Mouse (Mus musculus) neural tube, embryonic 12.5 days (tissue): ENCODE measurements around the gene Gpc6. TPM values are rescaled to one million over a fixed set of nuclear protein-coding genes. Genes with fewer than 3 reads are reported as not detected.

Experiments used
- ATAC-seq: fragments of 200-750 bp; cut with Nextera tagmentation; 2 replicates; pipeline ENCODE4 v1.8.0; 2017; ENCODE audit warnings: low read depth, mild to moderate bottlenecking, moderate TSS enrichment, moderate library complexity; ENCODE audit not compliant: low FRiP score
- H3K27ac ChIP-seq: fragments of 300-500 bp; sonication (generic); 2 replicates; pipeline ENCODE4 v1.5.1; 2016
- H3K27me3 ChIP-seq: fragments of 300-500 bp; sonication (generic); replicated peaks from 2 replicates; pipeline ENCODE4 v1.6.1; 2016; ENCODE audit warnings: mild to moderate bottlenecking
- H3K36me3 ChIP-seq: fragments of 300-500 bp; sonication (generic); 2 replicates; pipeline ENCODE4 v1.6.1; 2016; ENCODE audit warnings: mild to moderate bottlenecking
- H3K4me1 ChIP-seq: fragments of 300-500 bp; sonication (generic); 2 replicates; pipeline ENCODE4 v1.6.1; 2016
- H3K4me2 ChIP-seq: fragments of 300-500 bp; sonication (generic); replicated peaks from 2 replicates; pipeline ENCODE4 v1.6.1; 2016; ENCODE audit warnings: mild to moderate bottlenecking
- H3K4me3 ChIP-seq: fragments of 300-500 bp; sonication (generic); 2 replicates; pipeline ENCODE4 v1.5.1; 2016
- H3K9ac ChIP-seq: fragments of 300-500 bp; sonication (generic); 2 replicates; pipeline ENCODE4 v1.6.1; 2016; ENCODE audit warnings: mild to moderate bottlenecking
- H3K9me3 ChIP-seq: fragments of 300-500 bp; sonication (generic); 2 replicates; pipeline ENCODE4 v1.6.1; 2016; ENCODE audit warnings: mild to moderate bottlenecking
- WGBS: fragments of 180-500 bp; shearing (Covaris S2); methylation state at CpG from one replicate; pipeline ENCODE4 v1.1.7; 2016; 5-methylcytosine and 5-hydroxymethylcytosine counted together
- polyA plus RNA-seq: library from polyadenylated mRNA; unstranded; fragments of >200 nt; fragmentation: Nextera tagmentation; extraction: Ambion mirVana; gene quantifications from 2 replicates; pipeline ENCODE4 v1.2.1, GENCODE M21; 2016

The Gpc6 gene
- polyA plus RNA-seq, 1 experiment from 2014 or later: 30.5 TPM

DNA sequence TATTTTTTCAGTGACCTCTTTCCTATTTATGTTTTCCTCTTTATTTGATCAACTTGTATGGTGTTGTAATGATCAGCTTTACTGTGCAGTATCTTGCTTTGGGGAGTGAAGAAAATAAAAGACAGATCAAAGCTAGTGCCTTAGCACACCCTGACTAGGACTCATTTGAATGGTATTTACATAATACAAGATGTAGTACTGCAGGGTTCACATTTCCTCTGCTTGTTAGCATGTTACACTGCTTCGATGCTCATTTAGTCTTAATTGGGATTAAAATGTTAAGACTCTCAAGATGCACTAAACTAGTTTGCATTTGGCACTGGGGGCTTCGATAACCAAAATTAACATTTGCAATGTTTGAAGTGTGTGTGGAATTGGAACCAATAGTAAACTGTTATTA, 803.6 kb downstream of the Gpc6 start:
- H3K4me1 ChIP-seq: no peaks in the 10 kb centered on the region
- no peaks in the 10 kb centered on the region for H3K27me3 ChIP-seq
- H3K4me3 ChIP-seq: no peak overlapping the region
- H3K4me2 ChIP-seq: no peak overlapping the region
- H3K36me3 ChIP-seq: no peaks in the 10 kb centered on the region
- 91% methylated on average over 2 of the region's 2 CpGs for WGBS
- no peak for ATAC-seq
- no peak overlapping the region for H3K27ac ChIP-seq
- H3K9me3 ChIP-seq: no peaks in the 10 kb centered on the region
- H3K9ac ChIP-seq: no peak overlapping the region

DNA sequence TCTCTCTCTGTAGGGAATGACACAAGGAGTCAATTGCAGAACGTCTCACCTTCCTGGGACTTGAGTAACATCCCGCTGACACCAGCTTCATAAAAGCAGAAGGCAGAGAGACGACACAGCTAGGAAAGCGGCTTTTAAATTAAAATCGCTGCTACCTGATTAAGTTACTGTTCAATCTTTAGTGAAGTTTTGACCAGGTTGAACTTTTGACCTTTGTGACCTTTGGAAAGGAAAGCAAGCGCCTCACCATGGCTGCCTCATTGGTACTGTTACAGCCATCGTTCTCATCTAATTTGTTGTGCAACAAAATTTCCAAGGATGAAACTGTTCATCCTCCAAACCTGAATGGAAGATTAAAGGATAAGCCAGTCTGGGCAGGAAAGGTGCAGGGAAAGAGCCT, 830.1 kb downstream of the Gpc6 start:
- Histone ChIP-seq H3K4me2 (no peak overlapping the region), H3K9ac (no peak overlapping the region), H3K9me3 (peaks cover 3% of the 10 kb centered on the region; the same call in 1 of the 2 replicates), H3K4me1 (peaks cover 6% of the 10 kb centered on the region), H3K27me3 (no peaks in the 10 kb centered on the region), H3K36me3 (no peaks in the 10 kb centered on the region), H3K27ac (no peak overlapping the region), H3K4me3 (no peak overlapping the region)
- 84% methylated on average over 7 of the region's 7 CpGs for WGBS
- ATAC-seq: no peak

DNA sequence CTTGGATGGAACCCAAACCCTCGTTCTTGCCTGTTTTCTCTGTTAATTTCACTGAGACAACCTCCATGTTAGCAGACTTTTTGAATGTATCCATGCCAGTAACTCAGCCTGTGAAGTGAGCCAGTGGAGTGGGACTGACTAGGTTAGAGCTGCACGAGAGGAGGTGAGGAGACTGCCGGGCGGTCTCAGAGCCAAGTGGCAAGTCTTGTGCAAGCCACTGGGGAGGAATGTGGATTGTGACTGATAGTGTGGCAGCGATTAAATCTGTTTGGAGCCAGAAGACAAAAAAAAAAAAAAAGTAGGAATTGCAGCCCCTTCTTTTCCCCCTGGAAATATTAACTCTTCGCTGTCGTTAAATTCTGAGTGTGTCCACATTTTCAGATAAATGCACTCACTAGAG, 831.4 kb downstream of the Gpc6 start:
- no peak overlapping the region for H3K4me3 ChIP-seq
- ATAC-seq: no peak
- WGBS: 88% methylated on average over 7 of the region's 7 CpGs
- no peak overlapping the region for H3K27ac ChIP-seq
- no peak overlapping the region for H3K4me2 ChIP-seq
- H3K9me3 ChIP-seq: no peaks in the 10 kb centered on the region
- H3K9ac ChIP-seq: no peak overlapping the region
- H3K4me1 ChIP-seq: peaks cover 6% of the 10 kb centered on the region
- no peaks in the 10 kb centered on the region for H3K27me3 ChIP-seq
- no peaks in the 10 kb centered on the region for H3K36me3 ChIP-seq

DNA sequence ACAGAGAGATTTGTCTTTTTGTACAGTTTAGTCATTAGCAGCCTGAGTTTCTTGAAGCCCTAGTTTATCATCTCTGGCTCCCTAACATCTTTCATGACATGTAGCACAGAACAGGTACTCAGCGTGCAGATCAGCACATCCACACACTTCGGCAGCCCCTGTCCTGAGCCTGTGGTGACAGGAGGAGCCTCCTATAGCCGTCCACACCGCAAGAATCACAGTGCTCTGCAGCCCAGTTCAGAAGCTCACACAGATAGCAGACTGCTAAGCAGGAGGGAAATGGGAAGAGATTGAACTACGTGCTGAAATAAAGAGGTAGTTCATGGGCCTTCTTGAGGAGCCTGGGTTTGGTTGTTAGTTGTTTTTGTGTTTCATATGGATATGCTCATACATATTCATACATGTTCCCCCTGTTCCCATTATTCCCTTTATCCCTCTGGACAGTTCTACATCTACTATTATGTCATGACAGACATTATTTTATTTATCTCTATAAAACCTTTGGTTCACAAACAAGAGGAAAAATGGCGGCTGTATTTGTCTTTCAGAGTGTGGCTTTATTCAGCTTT, 832.8 kb downstream of the Gpc6 start:
- Histone ChIP-seq H3K4me1 (peaks cover 8% of the 10 kb centered on the region), H3K27me3 (no peaks in the 10 kb centered on the region), H3K9ac (no peak overlapping the region), H3K27ac (no peak overlapping the region), H3K4me2 (no peak overlapping the region), H3K9me3 (no peaks in the 10 kb centered on the region), H3K4me3 (no peak overlapping the region), H3K36me3 (no peaks in the 10 kb centered on the region)
- ATAC-seq: peak; percentile 62; the same call in 1 of the 2 replicates
- WGBS: 58% methylated on average over 6 of the region's 6 CpGs

DNA sequence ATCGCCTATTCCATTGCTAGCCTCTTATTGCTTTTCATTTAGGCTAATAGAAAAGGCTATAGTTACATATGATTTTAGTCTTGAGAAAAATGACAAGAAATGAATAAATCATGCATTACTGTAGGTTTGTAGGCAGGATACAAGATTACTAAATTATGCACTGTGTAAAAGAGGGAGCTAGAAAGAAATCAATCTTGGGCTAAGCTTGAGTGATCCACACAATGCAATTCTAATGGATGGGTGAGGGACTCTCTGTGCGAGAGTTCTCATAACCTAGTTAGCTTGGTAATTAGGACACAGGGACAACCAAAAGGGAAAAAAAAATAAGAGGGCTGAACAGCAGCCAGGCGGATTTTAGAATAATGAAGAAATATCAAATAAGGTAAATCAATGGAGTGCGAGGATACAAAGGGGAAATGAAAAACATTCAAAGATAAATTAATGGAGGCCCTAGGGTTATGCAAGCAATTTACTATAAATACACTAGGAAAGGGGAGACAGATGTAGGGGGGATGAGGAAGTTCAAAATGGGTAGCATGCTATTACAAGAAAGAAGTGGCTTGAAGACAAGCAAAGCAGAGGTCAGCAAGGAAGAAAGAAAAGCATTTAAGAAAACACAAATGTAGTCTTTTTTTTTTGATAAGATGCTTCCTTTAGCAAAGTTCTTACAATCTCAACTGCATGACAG, 835.9 kb downstream of the Gpc6 start:
- H3K4me3 ChIP-seq: no peak overlapping the region
- no peaks in the 10 kb centered on the region for H3K27me3 ChIP-seq
- no peak overlapping the region for H3K27ac ChIP-seq
- H3K9ac ChIP-seq: no peak overlapping the region
- 69% methylated on average over 4 of the region's 4 CpGs for WGBS
- H3K9me3 ChIP-seq: no peaks in the 10 kb centered on the region
- H3K4me1 ChIP-seq: peaks cover 13% of the 10 kb centered on the region
- no peaks in the 10 kb centered on the region for H3K36me3 ChIP-seq
- no peak for ATAC-seq
- no peak overlapping the region for H3K4me2 ChIP-seq

DNA sequence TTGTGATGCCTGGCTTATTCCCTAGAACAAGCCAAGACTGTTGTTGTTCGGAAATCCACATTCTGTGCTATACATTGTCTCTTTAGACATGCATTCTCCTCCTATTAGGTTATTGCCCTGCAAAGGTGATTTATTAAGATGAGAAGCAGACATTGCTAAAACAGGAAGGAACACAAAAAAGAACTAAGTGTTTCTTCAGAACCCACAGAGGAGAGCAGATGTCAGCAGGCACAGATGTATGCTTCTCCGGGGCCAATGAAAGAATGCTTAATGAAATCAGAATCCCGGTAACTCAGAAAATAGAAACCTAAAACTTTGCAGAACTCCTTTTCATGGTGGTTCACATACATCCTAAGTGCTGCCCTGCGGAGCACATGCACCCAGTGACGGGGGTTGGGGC, 837.8 kb downstream of the Gpc6 start:
- peaks cover 7% of the 10 kb centered on the region; the same call in 1 of the 2 replicates for H3K4me1 ChIP-seq
- H3K4me2 ChIP-seq: no peak overlapping the region
- H3K27me3 ChIP-seq: no peaks in the 10 kb centered on the region
- H3K4me3 ChIP-seq: no peak overlapping the region
- 26% methylated on average over 5 of the region's 5 CpGs for WGBS
- no peak overlapping the region for H3K27ac ChIP-seq
- no peaks in the 10 kb centered on the region for H3K9me3 ChIP-seq
- no peak overlapping the region for H3K9ac ChIP-seq
- H3K36me3 ChIP-seq: no peaks in the 10 kb centered on the region
- no peak for ATAC-seq

DNA sequence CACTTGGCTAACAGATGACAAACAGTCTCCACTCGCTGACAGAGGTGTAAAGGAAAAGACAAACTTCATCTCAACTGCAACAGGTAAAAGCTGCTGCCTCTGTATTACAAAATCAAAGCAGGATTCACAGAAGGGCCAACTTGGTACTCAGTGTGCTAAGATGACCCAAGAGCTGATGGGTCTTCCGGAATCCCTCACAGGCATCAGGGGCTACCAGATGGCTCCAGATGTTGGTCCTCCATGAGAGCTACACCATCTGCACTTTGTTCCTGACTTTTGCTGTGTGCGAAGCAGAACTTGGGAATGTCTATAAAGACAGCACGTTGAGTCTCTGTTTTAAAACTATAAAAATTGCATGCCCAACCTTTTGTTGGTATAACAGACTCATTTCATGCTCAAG, 842.7 kb downstream of the Gpc6 start:
- H3K9ac ChIP-seq: no peak overlapping the region
- H3K27ac ChIP-seq: no peak overlapping the region
- H3K4me1 ChIP-seq: 0 out of 2 replicates have a peak, but pooled peaks cover 5% of the 10 kb centered on the region
- 91% methylated on average over 4 of the region's 4 CpGs for WGBS
- no peak overlapping the region for H3K4me3 ChIP-seq
- H3K4me2 ChIP-seq: no peak overlapping the region
- no peak for ATAC-seq
- H3K36me3 ChIP-seq: no peaks in the 10 kb centered on the region
- no peaks in the 10 kb centered on the region for H3K27me3 ChIP-seq
- H3K9me3 ChIP-seq: no peaks in the 10 kb centered on the region

DNA sequence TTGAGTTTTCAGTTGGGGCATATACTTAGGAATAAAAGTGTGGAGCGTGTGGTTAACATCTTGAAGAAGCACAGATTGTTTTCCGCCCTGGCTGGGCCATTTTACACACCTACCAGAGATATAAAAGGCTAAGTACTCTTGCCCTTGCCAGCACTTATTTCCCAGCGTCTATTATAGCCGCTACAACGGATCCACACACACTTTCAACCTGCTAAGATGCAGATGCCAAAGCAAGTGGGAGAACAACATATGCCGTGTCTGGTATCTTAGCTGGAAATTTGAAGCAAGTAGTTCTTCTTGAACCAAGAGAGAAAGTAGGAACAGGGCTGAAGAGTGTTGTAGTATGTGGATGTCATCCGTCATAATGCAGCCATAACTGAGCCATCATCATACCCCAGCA, 843.6 kb downstream of the Gpc6 start:
- ATAC-seq: no peak
- H3K4me1 ChIP-seq: no peaks in the 10 kb centered on the region
- H3K27ac ChIP-seq: no peak overlapping the region
- no peak overlapping the region for H3K9ac ChIP-seq
- no peak overlapping the region for H3K4me2 ChIP-seq
- no peaks in the 10 kb centered on the region for H3K36me3 ChIP-seq
- no peaks in the 10 kb centered on the region for H3K27me3 ChIP-seq
- 88% methylated on average over 7 of the region's 7 CpGs for WGBS
- H3K9me3 ChIP-seq: no peaks in the 10 kb centered on the region
- no peak overlapping the region for H3K4me3 ChIP-seq

DNA sequence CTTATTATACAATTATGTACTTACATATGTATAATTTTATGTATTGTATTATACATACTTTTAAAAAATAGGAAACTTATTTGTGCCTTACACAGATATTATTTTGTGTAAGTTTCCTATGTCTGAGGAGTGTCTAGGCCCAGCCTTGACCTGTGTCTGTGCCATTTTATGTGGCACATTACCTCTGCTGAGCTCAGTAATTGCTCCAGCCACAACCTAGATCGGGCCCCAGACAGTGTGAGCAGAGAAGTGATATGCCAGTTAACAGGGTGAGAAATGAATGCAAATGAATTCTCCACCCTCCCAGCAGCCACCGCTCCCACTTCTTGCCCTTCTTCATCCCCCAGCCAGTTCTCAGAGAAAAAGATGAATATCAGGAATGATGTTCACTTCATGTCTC, 848.3 kb downstream of the Gpc6 start:
- Histone ChIP-seq H3K4me1 (peaks cover 8% of the 10 kb centered on the region), H3K4me3 (no peak overlapping the region), H3K27ac (no peak overlapping the region), H3K36me3 (no peaks in the 10 kb centered on the region), H3K4me2 (no peak overlapping the region), H3K9ac (no peak overlapping the region), H3K9me3 (no peaks in the 10 kb centered on the region), H3K27me3 (no peaks in the 10 kb centered on the region)
- ATAC-seq: no peak
- WGBS: 67% methylated on average over 2 of the region's 2 CpGs

DNA sequence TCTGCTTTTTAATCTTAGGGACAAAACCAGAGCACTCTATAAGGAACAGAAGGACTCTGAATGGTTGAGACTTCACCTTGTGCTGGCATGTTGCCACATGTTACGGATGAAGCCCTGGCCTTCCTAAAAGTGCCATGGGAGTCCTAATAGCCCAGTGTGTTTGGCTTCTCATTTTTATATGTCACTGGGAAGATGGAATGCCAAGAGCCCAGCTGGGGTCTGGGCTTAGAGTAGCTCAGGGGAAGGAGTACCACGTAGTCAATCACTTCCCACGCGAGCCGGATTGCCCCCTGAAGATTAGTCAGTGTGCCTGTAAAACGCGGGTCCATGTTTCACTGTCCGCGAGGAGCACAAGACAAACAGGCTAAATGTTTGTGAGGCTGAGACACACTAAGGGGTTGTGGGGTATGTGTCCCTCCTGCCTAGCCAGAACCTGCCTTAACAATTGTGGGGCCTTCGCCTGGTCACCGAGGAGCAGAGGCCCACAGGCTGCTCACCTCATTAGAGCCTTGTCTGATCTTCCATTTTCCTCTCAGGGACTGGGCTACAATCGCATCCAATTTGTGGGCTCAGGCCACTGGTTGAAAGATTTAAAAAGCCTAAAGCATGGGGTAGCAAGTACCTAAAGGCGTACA, 852.9 kb downstream of the Gpc6 start:
- ATAC-seq: peak; percentile 76
- Histone ChIP-seq H3K9me3 (no peaks in the 10 kb centered on the region), H3K4me2 (no peak overlapping the region), H3K4me3 (no peak overlapping the region), H3K27me3 (no peaks in the 10 kb centered on the region), H3K9ac (no peak overlapping the region), H3K27ac (no peak overlapping the region), H3K4me1 (peaks cover 16% of the 10 kb centered on the region), H3K36me3 (no peaks in the 10 kb centered on the region)
- WGBS: 63% methylated on average over 13 of the region's 13 CpGs

DNA sequence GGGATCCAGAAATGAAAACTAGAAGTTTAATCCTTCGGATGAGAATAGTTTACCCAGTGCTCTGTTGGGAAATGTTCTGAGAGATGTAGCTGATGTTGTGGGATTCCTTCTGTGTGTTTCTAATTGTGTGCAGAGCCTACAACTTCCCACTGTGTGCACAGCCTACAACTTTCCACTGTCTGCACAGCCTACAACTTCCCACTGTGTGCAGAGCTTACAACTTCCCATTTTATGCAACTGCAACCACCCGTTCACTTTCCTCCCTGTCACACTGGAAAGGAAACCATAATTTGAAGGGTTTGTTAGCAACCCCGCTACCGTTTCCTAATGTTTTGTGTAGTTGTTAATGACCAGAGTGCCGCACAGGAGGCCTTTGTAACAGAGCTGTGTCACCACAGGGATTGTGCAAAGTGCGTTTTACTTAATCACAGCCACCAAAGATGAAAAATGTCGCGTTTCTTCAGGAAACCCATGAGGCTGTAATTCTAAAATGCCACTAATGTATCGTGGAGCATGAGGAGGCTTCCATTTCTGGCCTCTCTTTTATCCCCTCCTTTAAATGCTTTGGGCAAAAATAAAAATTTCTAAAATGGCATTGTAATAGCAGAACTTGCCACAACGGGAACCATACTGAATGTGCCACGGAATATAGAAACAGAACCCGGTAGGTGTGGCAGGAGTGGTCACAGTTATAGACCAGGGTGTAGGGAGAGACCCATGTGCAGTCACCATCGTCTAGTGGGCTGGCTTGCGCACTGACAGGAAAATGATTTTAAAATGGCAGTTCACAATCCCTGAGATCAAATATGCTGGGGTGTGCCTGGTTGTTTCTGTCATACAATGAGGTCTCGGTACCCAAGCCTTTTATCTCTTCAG, 853.7 kb downstream of the Gpc6 start:
- Histone ChIP-seq H3K4me3 (no peak overlapping the region), H3K9ac (no peak overlapping the region), H3K4me2 (no peak overlapping the region), H3K9me3 (no peaks in the 10 kb centered on the region), H3K4me1 (peaks cover 16% of the 10 kb centered on the region), H3K27ac (no peak overlapping the region), H3K36me3 (no peaks in the 10 kb centered on the region), H3K27me3 (no peaks in the 10 kb centered on the region)
- no peak for ATAC-seq
- WGBS: 65% methylated on average over 15 of the region's 15 CpGs

DNA sequence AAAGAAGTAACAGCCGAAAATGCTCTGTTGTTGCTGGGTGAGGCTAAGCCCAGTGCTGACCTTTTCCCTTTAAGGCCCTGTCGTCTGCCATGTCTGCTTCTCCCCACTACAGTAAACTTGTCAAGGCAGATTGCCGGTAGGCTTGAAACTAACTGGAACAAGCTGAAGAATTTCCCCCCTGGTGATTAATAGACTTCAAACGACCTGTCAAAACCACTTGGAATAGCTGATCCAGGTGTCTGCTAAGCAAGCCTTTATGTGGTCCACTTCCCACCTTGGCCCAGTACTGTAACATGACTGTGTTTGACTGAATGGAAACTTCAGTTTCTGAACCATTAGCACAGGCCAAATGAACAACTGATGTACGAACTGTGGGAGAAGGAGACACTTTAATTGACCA, 856.6 kb downstream of the Gpc6 start:
- Histone ChIP-seq H3K27me3 (no peaks in the 10 kb centered on the region), H3K9ac (no peak overlapping the region), H3K4me3 (no peak overlapping the region), H3K36me3 (no peaks in the 10 kb centered on the region), H3K27ac (no peak overlapping the region), H3K4me2 (no peak overlapping the region), H3K4me1 (peaks cover 28% of the 10 kb centered on the region), H3K9me3 (no peaks in the 10 kb centered on the region)
- 63% methylated on average over 5 of the region's 5 CpGs for WGBS
- ATAC-seq: no peak
